Mouse (Mus musculus) kidney, embryonic 15.5 days (tissue): Measurements from ENCODE around the gene Cdkn2aipnl. TPM values are rescaled to one million over a fixed set of nuclear protein-coding genes. Genes with fewer than 3 reads are reported as not detected.
A peak's percentile ranks its signal among the peaks of the same experiment; 100 is the strongest.

Experiments
- ATAC-seq: fragments of 200-750 bp; cut with Nextera tagmentation; replicated peaks from 2 replicates; pipeline ENCODE4 v1.8.0; 2017; ENCODE audit warnings: moderate TSS enrichment; ENCODE audit not compliant: low FRiP score
- H3K27ac ChIP-seq: fragments of 300-500 bp; sonication (generic); 2 replicates; pipeline ENCODE4 v1.5.1; 2015; ENCODE audit warnings: mild to moderate bottlenecking, inconsistent platforms
- H3K27me3 ChIP-seq: fragments of 300-500 bp; sonication (generic); 2 replicates; pipeline ENCODE4 v1.6.1; 2015; ENCODE audit warnings: inconsistent platforms
- H3K36me3 ChIP-seq: fragments of 300-500 bp; sonication (generic); 2 replicates; pipeline ENCODE4 v1.6.1; 2015; ENCODE audit warnings: inconsistent platforms
- H3K4me1 ChIP-seq: fragments of 300-500 bp; sonication (generic); 2 replicates; pipeline ENCODE4 v1.6.1; 2015; ENCODE audit warnings: inconsistent platforms
- H3K4me2 ChIP-seq: fragments of 300-500 bp; sonication (generic); 2 replicates; pipeline ENCODE4 v1.6.1; 2015; ENCODE audit warnings: moderate library complexity, mild to moderate bottlenecking, inconsistent platforms
- H3K4me3 ChIP-seq: fragments of 300-500 bp; sonication (generic); replicated peaks from 2 replicates; pipeline ENCODE4 v1.5.1; 2015; ENCODE audit warnings: mild to moderate bottlenecking, inconsistent platforms
- H3K9ac ChIP-seq: fragments of 300-500 bp; sonication (generic); 2 replicates; pipeline ENCODE4 v1.6.1; 2015; ENCODE audit warnings: mild to moderate bottlenecking, inconsistent platforms
- H3K9me3 ChIP-seq: fragments of 300-500 bp; sonication (generic); replicated peaks from 2 replicates; pipeline ENCODE4 v1.6.1; 2016; ENCODE audit warnings: inconsistent platforms
- WGBS: fragments of 180-500 bp; shearing (Covaris S2); methylation state at CpG from one replicate; pipeline ENCODE4 v1.1.7; 2015; ENCODE audit warnings: mixed read lengths; 5-methylcytosine and 5-hydroxymethylcytosine counted together
- polyA plus RNA-seq: library from polyadenylated mRNA; unstranded; fragments of >200 nt; fragmentation: Nextera tagmentation; extraction: Ambion mirVana; gene quantifications from 2 replicates; pipeline ENCODE4 v1.2.1, GENCODE M21; 2015

Gene Cdkn2aipnl
- polyA plus RNA-seq, 1 experiment from 2014 or later = 95.7 TPM

DNA sequence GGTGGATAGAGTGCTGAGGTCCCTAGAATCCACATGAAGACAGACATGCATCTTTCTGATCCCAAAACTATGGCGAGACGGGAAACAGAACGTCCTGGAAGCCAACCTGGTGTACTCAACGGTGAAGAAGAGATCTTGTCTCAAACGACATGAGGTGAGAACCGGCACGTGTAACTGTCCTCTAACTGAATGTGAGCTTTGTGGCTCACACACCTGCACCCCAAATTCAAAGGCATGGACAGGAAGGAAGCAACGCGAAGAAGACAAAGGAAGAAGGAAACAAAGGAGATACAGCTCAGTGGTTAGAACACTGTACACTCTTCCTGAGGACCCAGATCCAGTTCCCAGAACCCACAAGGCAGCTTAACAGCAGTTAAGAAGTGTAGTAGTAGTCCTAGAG is 17.5 kb upstream of the Cdkn2aipnl start:
- Histone ChIP-seq H3K9ac (no peak overlapping the region), H3K36me3 (no peaks in the 10 kb centered on the region), H3K27ac (no peak overlapping the region), H3K4me3 (no peak overlapping the region), H3K27me3 (0 out of 2 replicates have a peak, but pooled peaks cover 4% of the 10 kb centered on the region), H3K4me1 (peaks cover 3% of the 10 kb centered on the region; the same call in 1 of the 2 replicates), H3K4me2 (no peak overlapping the region), H3K9me3 (no peaks in the 10 kb centered on the region)
- 90% methylated on average over 9 of the region's 9 CpGs for WGBS
- ATAC-seq = no peak

DNA sequence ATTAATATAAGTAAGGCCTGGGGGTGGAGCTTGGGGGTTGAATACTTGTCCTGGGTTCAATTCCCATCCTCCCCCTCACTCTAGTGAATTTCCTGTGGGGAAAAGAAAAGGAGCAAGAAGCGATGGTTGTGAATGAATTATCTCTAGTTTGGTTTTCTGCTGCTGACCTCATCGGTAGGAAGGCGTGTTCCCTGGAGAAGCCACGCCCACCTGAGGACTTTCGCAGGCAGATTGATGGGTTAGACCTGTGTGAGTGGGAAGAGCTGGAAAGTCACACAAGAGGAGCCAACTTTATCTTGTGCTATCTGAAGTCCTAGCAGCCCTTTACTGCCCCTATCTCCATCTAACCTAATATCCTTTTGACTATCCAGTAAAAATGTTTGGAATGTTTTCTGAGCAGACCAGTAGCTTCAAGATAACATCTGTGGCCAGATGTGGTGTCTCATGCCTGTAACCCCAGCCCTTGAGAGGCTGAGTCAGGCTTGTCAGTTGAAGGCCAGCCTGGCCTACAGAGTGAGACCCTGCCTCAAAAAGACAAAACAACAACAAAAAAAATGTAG is 15.5 kb upstream of the Cdkn2aipnl start:
- H3K4me3 ChIP-seq = no peak overlapping the region
- peaks cover 3% of the 10 kb centered on the region; the same call in 1 of the 2 replicates for H3K4me1 ChIP-seq
- H3K27ac ChIP-seq = peak overlapping the region; percentile 45; the same call in 1 of the 2 replicates
- no peak for ATAC-seq
- no peaks in the 10 kb centered on the region for H3K9me3 ChIP-seq
- no peaks in the 10 kb centered on the region for H3K36me3 ChIP-seq
- no peak overlapping the region for H3K4me2 ChIP-seq
- no peaks in the 10 kb centered on the region for H3K27me3 ChIP-seq
- H3K9ac ChIP-seq = no peak overlapping the region
- WGBS = 51% methylated on average over 5 of the region's 5 CpGs

DNA sequence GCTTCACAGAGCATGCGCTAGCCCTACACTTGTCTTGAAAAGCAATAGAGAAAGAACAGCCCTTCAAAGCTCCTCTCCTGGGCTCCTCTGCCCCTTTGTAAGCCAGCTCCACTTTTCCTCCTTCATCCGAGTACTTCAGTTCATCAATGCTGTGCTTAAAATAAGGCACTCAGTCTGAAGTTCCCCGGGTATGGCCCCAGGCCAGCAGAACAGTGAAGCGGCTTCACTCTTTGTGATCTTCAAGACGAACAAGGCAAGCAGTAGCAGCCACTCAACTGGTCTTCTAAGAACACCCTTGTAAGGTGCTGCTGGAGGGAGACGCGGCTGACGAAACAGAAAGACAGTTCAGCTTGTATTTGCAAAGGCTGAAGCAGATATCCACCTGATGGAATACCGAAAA is 11.3 kb upstream of the Cdkn2aipnl start:
- Histone ChIP-seq H3K9ac (no peak overlapping the region), H3K36me3 (no peaks in the 10 kb centered on the region), H3K27me3 (no peaks in the 10 kb centered on the region), H3K27ac (no peak overlapping the region), H3K4me2 (no peak overlapping the region), H3K9me3 (no peaks in the 10 kb centered on the region), H3K4me1 (peaks cover 3% of the 10 kb centered on the region; the same call in 1 of the 2 replicates), H3K4me3 (no peak overlapping the region)
- no peak for ATAC-seq
- WGBS = 82% methylated on average over 9 of the region's 9 CpGs

DNA sequence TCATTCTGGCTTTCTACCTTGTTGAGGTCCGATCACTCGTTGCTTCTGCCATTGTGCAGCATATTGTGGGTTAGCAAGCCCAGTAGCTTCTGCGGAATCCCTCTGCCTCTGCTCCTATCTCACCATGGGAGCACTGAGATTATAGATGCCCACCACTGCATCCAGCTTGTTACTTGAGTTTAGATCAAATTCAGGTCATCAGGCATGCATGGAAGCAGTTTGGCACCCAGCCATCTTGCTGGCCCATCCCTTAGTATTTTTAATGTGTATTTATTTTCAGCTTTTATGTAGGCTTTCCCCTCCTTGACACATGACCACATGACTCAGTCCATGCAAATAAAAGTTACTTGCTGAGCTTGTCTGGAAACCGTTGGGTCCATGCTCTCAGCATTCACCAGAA is 9.7 kb upstream of the Cdkn2aipnl start:
- no peak overlapping the region for H3K4me3 ChIP-seq
- no peak overlapping the region for H3K9ac ChIP-seq
- no peak for ATAC-seq
- H3K9me3 ChIP-seq = no peaks in the 10 kb centered on the region
- no peak overlapping the region for H3K4me2 ChIP-seq
- no peak overlapping the region for H3K27ac ChIP-seq
- H3K27me3 ChIP-seq = no peaks in the 10 kb centered on the region
- WGBS = 91% methylated on average over 4 of the region's 4 CpGs
- no peaks in the 10 kb centered on the region for H3K36me3 ChIP-seq
- H3K4me1 ChIP-seq = no peaks in the 10 kb centered on the region

DNA sequence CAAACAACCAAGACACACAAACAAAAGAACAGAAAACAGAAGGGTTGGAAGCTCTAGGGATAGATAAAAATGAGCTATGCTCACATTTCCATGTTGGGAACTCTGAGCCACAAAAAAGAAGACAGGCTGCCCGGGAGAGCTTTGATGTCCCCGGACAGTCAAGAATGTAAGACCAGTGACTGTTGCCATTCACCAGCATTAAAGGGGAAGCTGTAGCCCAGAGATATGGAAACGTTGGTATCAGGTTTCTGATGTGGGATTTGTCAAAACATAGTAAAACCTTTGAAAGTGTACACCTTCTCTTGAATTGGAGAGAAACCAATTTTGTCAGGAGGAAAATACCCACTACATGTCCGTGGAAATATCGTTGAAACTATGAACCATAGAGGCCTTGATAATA is 8.0 kb upstream of the Cdkn2aipnl start:
- Histone ChIP-seq H3K27ac (no peak overlapping the region), H3K27me3 (no peaks in the 10 kb centered on the region), H3K4me3 (no peak overlapping the region), H3K36me3 (no peaks in the 10 kb centered on the region), H3K4me1 (no peaks in the 10 kb centered on the region), H3K9ac (no peak overlapping the region), H3K9me3 (no peaks in the 10 kb centered on the region), H3K4me2 (no peak overlapping the region)
- no peak for ATAC-seq
- WGBS = 79% methylated on average over 5 of the region's 5 CpGs

- no peak overlapping the region for H3K4me2 ChIP-seq
- no peaks in the 10 kb centered on the region for H3K9me3 ChIP-seq
- H3K36me3 ChIP-seq = no peaks in the 10 kb centered on the region
- no peaks in the 10 kb centered on the region for H3K4me1 ChIP-seq
- H3K9ac ChIP-seq = no peak overlapping the region
- H3K27ac ChIP-seq = no peak overlapping the region
- ATAC-seq = no peak
- no peaks in the 10 kb centered on the region for H3K27me3 ChIP-seq
- no peak overlapping the region for H3K4me3 ChIP-seq
- WGBS = 87% methylated on average over 4 of the region's 4 CpGs
Measured at GRCm38 (mm10) chr11:51960061-51960460, 7.4 kb upstream of the Cdkn2aipnl start.

- Histone ChIP-seq H3K9ac (no peak overlapping the region), H3K9me3 (no peaks in the 10 kb centered on the region), H3K27ac (no peak overlapping the region), H3K27me3 (no peaks in the 10 kb centered on the region), H3K4me2 (no peak overlapping the region), H3K36me3 (no peaks in the 10 kb centered on the region), H3K4me1 (no peaks in the 10 kb centered on the region), H3K4me3 (no peak overlapping the region)
- 58% methylated on average over 11 of the region's 11 CpGs for WGBS
- no peak for ATAC-seq
Measured at GRCm38 (mm10) chr11:51960967-51961471, 6.4 kb upstream of the Cdkn2aipnl start.

- ATAC-seq = no peak
- H3K4me2 ChIP-seq = no peak overlapping the region
- H3K4me3 ChIP-seq = no peak overlapping the region
- no peak overlapping the region for H3K27ac ChIP-seq
- no peak overlapping the region for H3K9ac ChIP-seq
- H3K9me3 ChIP-seq = no peaks in the 10 kb centered on the region
- WGBS = 90% methylated on average over 8 of the region's 8 CpGs
- H3K36me3 ChIP-seq = no peaks in the 10 kb centered on the region
- no peaks in the 10 kb centered on the region for H3K4me1 ChIP-seq
- no peaks in the 10 kb centered on the region for H3K27me3 ChIP-seq
Measured at GRCm38 (mm10) chr11:51961761-51962160, 5.7 kb upstream of the Cdkn2aipnl start.

DNA sequence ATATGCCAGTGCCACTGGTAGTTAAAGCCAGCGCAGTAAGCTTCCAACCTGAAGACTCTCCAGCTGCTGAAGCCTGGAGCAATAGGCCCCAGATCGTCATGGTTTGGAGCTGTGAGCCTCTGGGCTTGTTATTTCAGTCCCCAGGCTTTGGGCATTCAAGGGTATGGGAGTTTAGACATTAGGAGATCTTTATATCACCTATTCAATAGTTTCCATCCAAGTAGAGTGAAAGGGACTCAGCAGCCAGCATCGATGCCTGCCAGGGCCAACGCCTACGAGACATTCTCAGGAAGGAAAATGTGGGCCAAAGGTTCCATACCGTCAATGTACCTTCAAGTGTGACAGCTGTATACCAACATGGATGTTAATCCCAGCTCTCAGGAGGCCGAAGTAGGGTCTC is 5.2 kb upstream of the Cdkn2aipnl start:
- no peaks in the 10 kb centered on the region for H3K27me3 ChIP-seq
- H3K9me3 ChIP-seq = no peaks in the 10 kb centered on the region
- 89% methylated on average over 7 of the region's 7 CpGs for WGBS
- no peak for ATAC-seq
- no peaks in the 10 kb centered on the region for H3K4me1 ChIP-seq
- H3K4me2 ChIP-seq = no peak overlapping the region
- H3K27ac ChIP-seq = no peak overlapping the region
- no peak overlapping the region for H3K9ac ChIP-seq
- no peaks in the 10 kb centered on the region for H3K36me3 ChIP-seq
- no peak overlapping the region for H3K4me3 ChIP-seq

DNA sequence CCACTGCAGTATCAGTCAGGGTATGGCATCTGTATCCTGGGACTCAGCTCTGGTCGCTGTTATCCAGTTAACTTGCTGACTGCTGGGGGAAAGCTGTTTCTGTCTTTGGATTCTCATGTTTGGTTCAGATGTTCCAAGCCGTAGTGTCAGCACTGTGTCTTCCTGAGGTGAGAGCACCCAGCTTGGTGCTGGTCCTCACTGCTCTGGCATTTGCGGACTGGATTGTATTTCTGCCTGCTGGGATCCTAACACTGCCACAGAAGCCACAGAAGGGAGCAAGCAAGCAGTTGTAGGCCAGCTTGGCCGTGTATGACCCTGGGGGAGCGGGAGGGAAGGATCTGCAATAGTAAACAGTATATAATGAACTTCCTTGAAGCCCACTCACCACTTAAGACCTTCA is 810 bp upstream of the Cdkn2aipnl start:
- Histone ChIP-seq H3K36me3 (peaks cover 24% of the 10 kb centered on the region), H3K4me2 (no peak overlapping the region), H3K9ac (no peak overlapping the region), H3K27ac (no peak overlapping the region), H3K27me3 (no peaks in the 10 kb centered on the region), H3K9me3 (no peaks in the 10 kb centered on the region), H3K4me3 (no peak overlapping the region), H3K4me1 (peaks cover 11% of the 10 kb centered on the region)
- 89% methylated on average over 5 of the region's 5 CpGs for WGBS
- ATAC-seq = no peak

DNA sequence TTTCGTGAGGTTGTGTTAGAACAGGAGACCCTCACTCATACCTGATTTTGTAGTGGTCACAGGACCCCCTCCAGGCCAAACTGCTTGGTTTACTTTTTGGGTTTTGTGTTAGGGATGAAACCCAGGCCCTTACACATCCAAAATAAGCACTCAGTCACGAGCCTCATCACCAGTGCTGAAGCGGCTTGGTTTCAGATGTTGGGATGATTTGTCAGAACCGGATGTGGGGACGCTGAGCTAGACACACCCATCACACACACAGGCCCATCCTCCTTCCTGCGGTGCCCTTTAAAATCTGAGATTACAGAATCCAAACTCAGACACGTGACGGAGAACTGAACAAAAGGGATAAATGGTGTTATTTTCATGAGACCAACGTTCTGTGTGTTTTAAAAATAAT is 1.4 kb downstream of the Cdkn2aipnl start:
- Histone ChIP-seq H3K4me2 (peak overlapping the region; percentile 83; the same call in 1 of the 2 replicates), H3K4me3 (0 out of 2 replicates have a peak overlapping the region, but pooled peaks have one; percentile 66)
- 92% methylated on average over 9 of the region's 9 CpGs for WGBS

DNA sequence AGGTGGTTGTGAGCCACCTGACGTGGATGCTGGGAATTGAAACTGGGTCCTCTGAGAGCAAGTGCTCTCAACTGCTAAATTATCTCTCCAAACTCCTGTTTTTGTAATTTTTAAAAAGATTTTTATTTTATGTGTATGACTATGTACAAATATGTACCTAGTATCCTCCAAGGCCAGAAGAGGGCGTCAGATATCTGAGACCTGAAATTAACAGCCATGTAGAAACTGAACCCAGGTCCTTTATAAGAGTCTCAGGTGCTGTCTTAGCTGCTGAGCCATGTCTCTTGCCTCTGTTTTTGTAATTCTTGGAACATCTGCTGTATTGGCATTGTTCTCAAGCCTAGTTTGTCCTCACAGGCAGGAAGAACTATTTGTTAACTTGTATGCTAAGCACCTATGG is 2.0 kb downstream of the Cdkn2aipnl start:
- Histone ChIP-seq H3K4me2 (no peak overlapping the region), H3K27ac (no peak overlapping the region), H3K9me3 (no peaks in the 10 kb centered on the region), H3K36me3 (peaks cover 49% of the 10 kb centered on the region), H3K27me3 (no peaks in the 10 kb centered on the region), H3K9ac (no peak overlapping the region), H3K4me3 (no peak overlapping the region), H3K4me1 (peaks cover 11% of the 10 kb centered on the region)
- ATAC-seq = no peak
- 91% methylated on average over 2 of the region's 2 CpGs for WGBS

More for the DNA sequence above, 1.4 kb downstream of the Cdkn2aipnl start:
- no peak for ATAC-seq
- H3K9me3 ChIP-seq = no peaks in the 10 kb centered on the region
- H3K27me3 ChIP-seq = no peaks in the 10 kb centered on the region
- H3K9ac ChIP-seq = no peak overlapping the region
- peaks cover 45% of the 10 kb centered on the region for H3K36me3 ChIP-seq
- H3K4me1 ChIP-seq = peaks cover 11% of the 10 kb centered on the region
- H3K27ac ChIP-seq = no peak overlapping the region

GRCm38 (mm10) chr11:51971644-51972043 is 4.2 kb downstream of the Cdkn2aipnl start:
- no peak for ATAC-seq
- Histone ChIP-seq H3K9me3 (no peaks in the 10 kb centered on the region), H3K9ac (no peak overlapping the region), H3K27me3 (no peaks in the 10 kb centered on the region), H3K4me3 (no peak overlapping the region), H3K4me1 (peaks cover 11% of the 10 kb centered on the region), H3K4me2 (no peak overlapping the region), H3K27ac (no peak overlapping the region), H3K36me3 (peaks cover 66% of the 10 kb centered on the region)
- WGBS = 94% methylated on average over 6 of the region's 6 CpGs
